Mouse (Mus musculus): Measurements from ENCODE around the gene Tnxb. TPM values are rescaled to one million over a fixed set of nuclear protein-coding genes. Genes with fewer than 3 reads are reported as not detected.
"Not testable (repeated sequence)": the region's sequence is repeated elsewhere in the genome, so short reads cannot be mapped to it uniquely, and the experiment has no call there.

Tnxb gene
- polyA plus RNA-seq, 1 experiment, result not detected

GRCm38 (mm10) chr17:34692906-34693305 is 22.6 kb downstream of the Tnxb start:
- no peak overlapping the region for H3K27ac ChIP-seq (ENCODE audit: insufficient read depth, low read depth, low read length)
- peaks cover 2% of the 10 kb centered on the region; the same call in 1 of the 2 replicates for H3K4me1 ChIP-seq (ENCODE audit: control insufficient read depth, insufficient read depth, low read length)
- no peak overlapping the region for H3K4me3 ChIP-seq (ENCODE audit: insufficient read depth, low read length)
- no peak for TF ChIP-seq CTCF (IDR thresholded peaks at IDR 0.05; ENCODE audit: low read depth, low read length)
- no peak for TF ChIP-seq POLR2A (IDR thresholded peaks at IDR 0.05; ENCODE audit: borderline replicate concordance, low read depth, low read length)

GRCm38 (mm10) chr17:34699575-34700408 is 29.5 kb downstream of the Tnxb start:
- Histone ChIP-seq H3K4me3 (ENCODE audit: insufficient read depth, low read length) (no peak overlapping the region), H3K4me1 (ENCODE audit: control insufficient read depth, insufficient read depth, low read length) (no peaks in the 10 kb centered on the region), H3K27ac (ENCODE audit: insufficient read depth, low read depth, low read length) (no peak overlapping the region)
- TF ChIP-seq CTCF (IDR thresholded peaks at IDR 0.05; ENCODE audit: low read depth, low read length) (no peak), POLR2A (IDR thresholded peaks at IDR 0.05; ENCODE audit: borderline replicate concordance, low read depth, low read length) (no peak)

- no peak overlapping the region for H3K4me3 ChIP-seq (ENCODE audit: insufficient read depth, low read length)
- no peak overlapping the region for H3K27ac ChIP-seq (ENCODE audit: insufficient read depth, low read depth, low read length)
- TF ChIP-seq POLR2A (IDR thresholded peaks at IDR 0.05; ENCODE audit: borderline replicate concordance, low read depth, low read length) (no peak), CTCF (IDR thresholded peaks at IDR 0.05; ENCODE audit: low read depth, low read length) (no peak)
- no peaks in the 10 kb centered on the region for H3K4me1 ChIP-seq (ENCODE audit: control insufficient read depth, insufficient read depth, low read length)
These were observed 30.3 kb downstream of the Tnxb start for GRCm38 (mm10) chr17:34700671-34701071.

- H3K27ac ChIP-seq (ENCODE audit: insufficient read depth, low read depth, low read length); H3K4me1 ChIP-seq (ENCODE audit: control insufficient read depth, insufficient read depth, low read length); H3K4me3 ChIP-seq (ENCODE audit: insufficient read depth, low read length): not testable (repeated sequence)
These were observed 36.1 kb downstream of the Tnxb start for GRCm38 (mm10) chr17:34706476-34706875.

GRCm38 (mm10) chr17:34712951-34713350 is 42.6 kb downstream of the Tnxb start:
- no peak for TF ChIP-seq CTCF (IDR thresholded peaks at IDR 0.05; ENCODE audit: low read depth, low read length)
- no peak for TF ChIP-seq POLR2A (IDR thresholded peaks at IDR 0.05; ENCODE audit: borderline replicate concordance, low read depth, low read length)
- Histone ChIP-seq H3K27ac (ENCODE audit: insufficient read depth, low read depth, low read length) (no peak overlapping the region), H3K4me1 (ENCODE audit: control insufficient read depth, insufficient read depth, low read length) (no peaks in the 10 kb centered on the region), H3K4me3 (ENCODE audit: insufficient read depth, low read length) (no peak overlapping the region)

- not testable (repeated sequence) for H3K4me1 ChIP-seq (ENCODE audit: control insufficient read depth, insufficient read depth, low read length)
These were observed 44.0 kb downstream of the Tnxb start for GRCm38 (mm10) chr17:34714181-34714907.

GRCm38 (mm10) chr17:34714908-34715445 is 44.6 kb downstream of the Tnxb start:
- H3K4me1 ChIP-seq (ENCODE audit: control insufficient read depth, insufficient read depth, low read length); H3K4me3 ChIP-seq (ENCODE audit: insufficient read depth, low read length); H3K27ac ChIP-seq (ENCODE audit: insufficient read depth, low read depth, low read length): not testable (repeated sequence)

More at GRCm38 (mm10) chr17:34714181-34714907, 44.0 kb downstream of the Tnxb start:
- H3K4me3 ChIP-seq (ENCODE audit: insufficient read depth, low read length); H3K27ac ChIP-seq (ENCODE audit: insufficient read depth, low read depth, low read length): not testable (repeated sequence)

- not testable (repeated sequence) for H3K27ac ChIP-seq (ENCODE audit: insufficient read depth, low read depth, low read length); H3K4me1 ChIP-seq (ENCODE audit: control insufficient read depth, insufficient read depth, low read length); H3K4me3 ChIP-seq (ENCODE audit: insufficient read depth, low read length)
These were observed 45.1 kb downstream of the Tnxb start for GRCm38 (mm10) chr17:34715451-34715850.

GRCm38 (mm10) chr17:34716247-34716646 is 45.9 kb downstream of the Tnxb start:
- no peak overlapping the region for H3K4me3 ChIP-seq (ENCODE audit: insufficient read depth, low read length)
- H3K27ac ChIP-seq (ENCODE audit: insufficient read depth, low read depth, low read length), result no peak overlapping the region
- TF ChIP-seq POLR2A (IDR thresholded peaks at IDR 0.05; ENCODE audit: borderline replicate concordance, low read depth, low read length) (no peak), CTCF (IDR thresholded peaks at IDR 0.05; ENCODE audit: low read depth, low read length) (no peak)
- H3K4me1 ChIP-seq (ENCODE audit: control insufficient read depth, insufficient read depth, low read length), result no peaks in the 10 kb centered on the region

GRCm38 (mm10) chr17:34717401-34717800 is 47.1 kb downstream of the Tnxb start:
- Histone ChIP-seq H3K4me3 (ENCODE audit: insufficient read depth, low read length) (no peak overlapping the region), H3K4me1 (ENCODE audit: control insufficient read depth, insufficient read depth, low read length) (no peaks in the 10 kb centered on the region), H3K27ac (ENCODE audit: insufficient read depth, low read depth, low read length) (no peak overlapping the region)
- TF ChIP-seq CTCF (IDR thresholded peaks at IDR 0.05; ENCODE audit: low read depth, low read length) (no peak), POLR2A (IDR thresholded peaks at IDR 0.05; ENCODE audit: borderline replicate concordance, low read depth, low read length) (no peak)

GRCm38 (mm10) chr17:34719886-34720285 is 49.6 kb downstream of the Tnxb start:
- H3K4me1 ChIP-seq (ENCODE audit: control insufficient read depth, insufficient read depth, low read length); H3K27ac ChIP-seq (ENCODE audit: insufficient read depth, low read depth, low read length); H3K4me3 ChIP-seq (ENCODE audit: insufficient read depth, low read length): not testable (repeated sequence)

- H3K27ac ChIP-seq (ENCODE audit: insufficient read depth, low read depth, low read length); H3K4me1 ChIP-seq (ENCODE audit: control insufficient read depth, insufficient read depth, low read length); H3K4me3 ChIP-seq (ENCODE audit: insufficient read depth, low read length): not testable (repeated sequence)
These were observed 51.9 kb downstream of the Tnxb start for GRCm38 (mm10) chr17:34722238-34722637.
